Mouse (Mus musculus) midbrain, embryonic 12.5 days (tissue): ENCODE data around the gene 4932438H23Rik. TPM values are rescaled to one million over a fixed set of nuclear protein-coding genes. Genes with fewer than 3 reads are reported as not detected.

ENCODE experiments used
- ATAC-seq: fragments of 200-750 bp; cut with Nextera tagmentation; 2 replicates; pipeline ENCODE4 v1.8.0; 2017; ENCODE audit warnings: low read depth, moderate TSS enrichment, moderate library complexity; ENCODE audit not compliant: low FRiP score
- H3K27ac ChIP-seq: fragments of 300-500 bp; sonication (generic); replicated peaks from 2 replicates; pipeline ENCODE4 v1.5.1; 2016; ENCODE audit warnings: mild to moderate bottlenecking
- H3K27me3 ChIP-seq: fragments of 300-500 bp; sonication (generic); 2 replicates; pipeline ENCODE4 v1.6.1; 2016; ENCODE audit warnings: mild to moderate bottlenecking
- H3K36me3 ChIP-seq: fragments of 300-500 bp; sonication (generic); 2 replicates; pipeline ENCODE4 v1.6.1; 2016
- H3K4me1 ChIP-seq: fragments of 300-500 bp; sonication (generic); 2 replicates; pipeline ENCODE4 v1.6.1; 2016
- H3K4me2 ChIP-seq: fragments of 300-500 bp; sonication (generic); replicated peaks from 2 replicates; pipeline ENCODE4 v1.6.1; 2016; ENCODE audit warnings: mild to moderate bottlenecking, moderate library complexity
- H3K4me3 ChIP-seq: fragments of 300-500 bp; sonication (generic); 2 replicates; pipeline ENCODE4 v1.5.1; 2016; ENCODE audit warnings: mild to moderate bottlenecking
- H3K9ac ChIP-seq: fragments of 300-500 bp; sonication (generic); replicated peaks from 2 replicates; pipeline ENCODE4 v1.6.1; 2016; ENCODE audit warnings: mild to moderate bottlenecking, moderate library complexity
- H3K9me3 ChIP-seq: fragments of 300-500 bp; sonication (generic); 2 replicates; pipeline ENCODE4 v1.6.1; 2016; ENCODE audit warnings: mild to moderate bottlenecking
- WGBS: fragments of 180-500 bp; shearing (Covaris S2); methylation state at CpG from one replicate; pipeline ENCODE4 v1.1.7; 2016; 5-methylcytosine and 5-hydroxymethylcytosine counted together
- polyA plus RNA-seq: library from polyadenylated mRNA; unstranded; fragments of >200 nt; fragmentation: Nextera tagmentation; extraction: Ambion mirVana; gene quantifications from 2 replicates; pipeline ENCODE4 v1.2.1, GENCODE M21; 2016

4932438H23Rik gene
- polyA plus RNA-seq, 1 experiment from 2014 or later, result 0.28 TPM

GRCm38 (mm10) chr16:91044270-91045182 is 50.4 kb downstream of the 4932438H23Rik start, which contains the start of gene Paxbp1:
TSS of gene Paxbp1 (minus strand) at chr16:91044543.
- Histone ChIP-seq H3K4me2 (peak within 1 kb of the TSS; percentile 73), H3K9ac (peak within 1 kb of the TSS; percentile 98), H3K4me1 (peaks cover 14% of the 10 kb centered on the region), H3K27me3 (no peaks in the 10 kb centered on the region), H3K4me3 (peak within 1 kb of the TSS; percentile 98), H3K27ac (peak within 1 kb of the TSS; percentile 95), H3K9me3 (no peaks in the 10 kb centered on the region), H3K36me3 (peaks cover 15% of the 10 kb centered on the region)
- 1% methylated on average over 68 of the region's 70 CpGs for WGBS
- peak; percentile 96 for ATAC-seq

GRCm38 (mm10) chr16:91043461-91044248 is 51.3 kb downstream of the 4932438H23Rik start:
- H3K27me3 ChIP-seq, result no peaks in the 10 kb centered on the region
- peak; percentile 73 for ATAC-seq
- H3K9me3 ChIP-seq, result no peaks in the 10 kb centered on the region
- peaks cover 14% of the 10 kb centered on the region for H3K4me1 ChIP-seq
- H3K4me2 ChIP-seq, result peak overlapping the region; percentile 73
- under 1% methylated on average over 43 of the region's 63 CpGs for WGBS
- peaks cover 22% of the 10 kb centered on the region for H3K36me3 ChIP-seq
- H3K4me3 ChIP-seq, result peak overlapping the region; percentile 98
- peak overlapping the region; percentile 95 for H3K27ac ChIP-seq
- peak overlapping the region; percentile 98 for H3K9ac ChIP-seq

GRCm38 (mm10) chr16:91042640-91043039 is 52.3 kb downstream of the 4932438H23Rik start:
- 73% methylated on average over 1 of the region's 1 CpGs for WGBS
- Histone ChIP-seq H3K36me3 (peaks cover 29% of the 10 kb centered on the region), H3K9me3 (no peaks in the 10 kb centered on the region), H3K4me3 (peak overlapping the region; percentile 98), H3K4me2 (peak overlapping the region; percentile 73), H3K27me3 (no peaks in the 10 kb centered on the region), H3K9ac (peak overlapping the region; percentile 49), H3K4me1 (peaks cover 14% of the 10 kb centered on the region), H3K27ac (no peak overlapping the region)
- no peak for ATAC-seq

GRCm38 (mm10) chr16:91035866-91036265 is 59.1 kb downstream of the 4932438H23Rik start:
- Histone ChIP-seq H3K4me3 (no peak overlapping the region), H3K4me2 (no peak overlapping the region), H3K4me1 (no peaks in the 10 kb centered on the region), H3K27ac (no peak overlapping the region), H3K9ac (no peak overlapping the region), H3K9me3 (no peaks in the 10 kb centered on the region), H3K27me3 (no peaks in the 10 kb centered on the region), H3K36me3 (peaks cover 78% of the 10 kb centered on the region)
- no peak for ATAC-seq
- 91% methylated on average over 10 of the region's 10 CpGs for WGBS

- H3K4me2 ChIP-seq, result no peak overlapping the region
- peaks cover 79% of the 10 kb centered on the region for H3K36me3 ChIP-seq
- no peak overlapping the region for H3K4me3 ChIP-seq
- no peak for ATAC-seq
- no peak overlapping the region for H3K27ac ChIP-seq
- no peaks in the 10 kb centered on the region for H3K4me1 ChIP-seq
- 94% methylated on average over 4 of the region's 4 CpGs for WGBS
- H3K9me3 ChIP-seq, result no peaks in the 10 kb centered on the region
- no peak overlapping the region for H3K9ac ChIP-seq
- no peaks in the 10 kb centered on the region for H3K27me3 ChIP-seq
Observed at GRCm38 (mm10) chr16:91030751-91031150, 64.2 kb downstream of the 4932438H23Rik start.

- WGBS, result 91% methylated on average over 2 of the region's 2 CpGs
- Histone ChIP-seq H3K9me3 (no peaks in the 10 kb centered on the region), H3K9ac (no peak overlapping the region), H3K4me1 (no peaks in the 10 kb centered on the region), H3K4me3 (no peak overlapping the region), H3K27ac (no peak overlapping the region), H3K27me3 (no peaks in the 10 kb centered on the region), H3K36me3 (peaks cover 81% of the 10 kb centered on the region), H3K4me2 (no peak overlapping the region)
- ATAC-seq, result no peak
Observed at GRCm38 (mm10) chr16:91029901-91030300, 65.0 kb downstream of the 4932438H23Rik start.

GRCm38 (mm10) chr16:91029161-91029743 is 65.7 kb downstream of the 4932438H23Rik start:
- 92% methylated on average over 8 of the region's 8 CpGs for WGBS
- H3K27me3 ChIP-seq, result no peaks in the 10 kb centered on the region
- no peak overlapping the region for H3K9ac ChIP-seq
- no peak for ATAC-seq
- no peak overlapping the region for H3K4me2 ChIP-seq
- no peaks in the 10 kb centered on the region for H3K4me1 ChIP-seq
- no peak overlapping the region for H3K4me3 ChIP-seq
- no peaks in the 10 kb centered on the region for H3K9me3 ChIP-seq
- no peak overlapping the region for H3K27ac ChIP-seq
- peaks cover 81% of the 10 kb centered on the region for H3K36me3 ChIP-seq

GRCm38 (mm10) chr16:91026290-91026689 is 68.6 kb downstream of the 4932438H23Rik start:
- Histone ChIP-seq H3K4me1 (no peaks in the 10 kb centered on the region), H3K4me2 (no peak overlapping the region), H3K36me3 (peaks cover 83% of the 10 kb centered on the region), H3K27ac (no peak overlapping the region), H3K4me3 (no peak overlapping the region), H3K9ac (no peak overlapping the region), H3K9me3 (peaks cover 3% of the 10 kb centered on the region; the same call in 1 of the 2 replicates), H3K27me3 (no peaks in the 10 kb centered on the region)
- no peak for ATAC-seq
- WGBS, result 85% methylated on average over 4 of the region's 4 CpGs

- Histone ChIP-seq H3K27ac (no peak overlapping the region), H3K4me2 (no peak overlapping the region), H3K27me3 (no peaks in the 10 kb centered on the region), H3K9ac (no peak overlapping the region), H3K9me3 (peaks cover 3% of the 10 kb centered on the region; the same call in 1 of the 2 replicates), H3K4me3 (no peak overlapping the region), H3K36me3 (peaks cover 95% of the 10 kb centered on the region), H3K4me1 (no peaks in the 10 kb centered on the region)
- WGBS, result 87% methylated on average over 1 of the region's 1 CpGs
- no peak for ATAC-seq
Observed at GRCm38 (mm10) chr16:91023384-91023783, 71.5 kb downstream of the 4932438H23Rik start.

GRCm38 (mm10) chr16:91020842-91021483 is 74.0 kb downstream of the 4932438H23Rik start:
- ATAC-seq, result no peak
- Histone ChIP-seq H3K9me3 (peaks cover 3% of the 10 kb centered on the region; the same call in 1 of the 2 replicates), H3K4me2 (no peak overlapping the region), H3K4me3 (no peak overlapping the region), H3K9ac (no peak overlapping the region), H3K27ac (no peak overlapping the region), H3K4me1 (no peaks in the 10 kb centered on the region), H3K36me3 (peaks cover 89% of the 10 kb centered on the region), H3K27me3 (no peaks in the 10 kb centered on the region)
- 93% methylated on average over 10 of the region's 10 CpGs for WGBS

GRCm38 (mm10) chr16:91019476-91019875 is 75.4 kb downstream of the 4932438H23Rik start:
- H3K27me3 ChIP-seq, result no peaks in the 10 kb centered on the region
- WGBS, result over 99% methylated on average over 4 of the region's 4 CpGs
- H3K9ac ChIP-seq, result no peak overlapping the region
- H3K4me1 ChIP-seq, result no peaks in the 10 kb centered on the region
- H3K4me3 ChIP-seq, result no peak overlapping the region
- ATAC-seq, result no peak
- peaks cover 87% of the 10 kb centered on the region for H3K36me3 ChIP-seq
- peaks cover 3% of the 10 kb centered on the region; the same call in 1 of the 2 replicates for H3K9me3 ChIP-seq
- no peak overlapping the region for H3K4me2 ChIP-seq
- no peak overlapping the region for H3K27ac ChIP-seq
